Mouse (Mus musculus) forebrain, postnatal 0 days (tissue): ENCODE measurements at regions not wholly inside any gene's neighbourhood (a gene's known extent, or its start where the extent isn't known, plus 50 kb on each side); places are given as distances from the start of the nearest gene placed in this dataset.
A peak's percentile ranks its signal among the peaks of the same experiment; 100 is the strongest.

Experiments used
- ATAC-seq: fragments of 200-750 bp; cut with Nextera tagmentation; 2 replicates; pipeline ENCODE4 v1.8.0; 2017; ENCODE audit warnings: mild to moderate bottlenecking, moderate library complexity
- DNase-seq: peaks from one replicate; pipeline ENCODE4 v3.0.0-alpha.2; 2015
- H3K27ac ChIP-seq: fragments of 300-500 bp; sonication (generic); 2 replicates; pipeline ENCODE4 v1.5.1; 2014; ENCODE audit warnings: low read depth, mild to moderate bottlenecking, antibody characterized with exemption, low read length, moderate library complexity, mixed read lengths
- H3K27me3 ChIP-seq: fragments of 300-500 bp; sonication (generic); 2 replicates; pipeline ENCODE4 v1.6.1; 2014; ENCODE audit warnings: mild to moderate bottlenecking, low read length, mixed read lengths; ENCODE audit not compliant: insufficient read depth
- H3K36me3 ChIP-seq: fragments of 300-500 bp; sonication (generic); 2 replicates; pipeline ENCODE4 v1.6.1; 2014; ENCODE audit warnings: mild to moderate bottlenecking, moderate library complexity; ENCODE audit not compliant: insufficient read depth
- H3K4me1 ChIP-seq: fragments of 300-500 bp; sonication (generic); 2 replicates; pipeline ENCODE4 v1.6.1; 2014; ENCODE audit warnings: antibody characterized with exemption; ENCODE audit not compliant: insufficient read depth
- H3K4me2 ChIP-seq: fragments of 300-500 bp; sonication (generic); 2 replicates; pipeline ENCODE4 v1.6.1; 2014; ENCODE audit warnings: low read depth, mild to moderate bottlenecking, moderate library complexity
- H3K4me3 ChIP-seq: fragments of 300-500 bp; sonication (generic); 2 replicates; pipeline ENCODE4 v1.5.1; 2014; ENCODE audit warnings: low read depth, low read length, mixed read lengths
- H3K9ac ChIP-seq: fragments of 300-500 bp; sonication (generic); 2 replicates; pipeline ENCODE4 v1.6.1; 2014; ENCODE audit warnings: mild to moderate bottlenecking
- H3K9me3 ChIP-seq: fragments of 300-500 bp; sonication (generic); 2 replicates; pipeline ENCODE4 v1.6.1; 2016; ENCODE audit warnings: low read length
- CTCF ChIP-seq: sonication (generic); IDR thresholded peaks from 2 replicates; pipeline ENCODE4 v1.5.1; 2016; ENCODE audit warnings: antibody characterized with exemption, control low read depth, low read depth
- WGBS: fragments of 180-500 bp; shearing (Covaris S2); extraction: QIAGEN DNeasy Blood & Tissue Kit; methylation state at CpG from one replicate; pipeline ENCODE4 v1.1.7; 2014; 5-methylcytosine and 5-hydroxymethylcytosine counted together

GRCm38 (mm10) chr15:56007376-56007775 lies 1470.0 kb downstream of the Slc22a22 start:
- TF ChIP-seq CTCF: no peak
- Histone ChIP-seq H3K4me3 (no peak overlapping the region), H3K27ac (no peak overlapping the region), H3K9ac (no peak overlapping the region), H3K4me1 (no peaks in the 10 kb centered on the region), H3K27me3 (no peaks in the 10 kb centered on the region), H3K9me3 (no peaks in the 10 kb centered on the region), H3K36me3 (no peaks in the 10 kb centered on the region), H3K4me2 (no peak overlapping the region)
- DNase-seq (no peak), ATAC-seq (no peak)
- 42% methylated on average over 3 of the region's 3 CpGs for WGBS

DNA sequence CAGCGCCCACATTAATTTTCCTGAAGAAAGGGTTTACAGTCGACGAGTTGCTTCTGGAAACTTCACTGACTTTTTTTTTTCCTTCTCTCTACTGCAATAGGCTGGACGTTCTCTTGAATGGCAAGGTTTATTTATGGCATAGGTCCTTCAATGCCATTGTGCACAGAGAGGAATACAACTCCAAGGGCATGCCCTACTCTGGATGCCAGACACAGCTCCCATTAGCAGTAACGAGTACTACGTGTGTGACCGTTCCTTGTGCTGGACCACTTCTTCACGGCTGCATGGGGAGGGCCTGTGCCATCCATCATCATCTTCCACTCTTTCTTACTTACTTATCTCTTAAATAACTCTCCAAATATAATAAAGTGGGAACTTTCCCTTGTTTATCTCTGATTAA lies 1472.1 kb downstream of the Slc22a22 start:
- H3K27me3 ChIP-seq: no peaks in the 10 kb centered on the region
- H3K9me3 ChIP-seq: no peaks in the 10 kb centered on the region
- ATAC-seq (no peak), DNase-seq (no peak)
- no peak for TF ChIP-seq CTCF
- no peaks in the 10 kb centered on the region for H3K36me3 ChIP-seq
- H3K9ac ChIP-seq: no peak overlapping the region
- H3K4me1 ChIP-seq: no peaks in the 10 kb centered on the region
- 68% methylated on average over 8 of the region's 8 CpGs for WGBS
- no peak overlapping the region for H3K27ac ChIP-seq
- H3K4me3 ChIP-seq: no peak overlapping the region
- H3K4me2 ChIP-seq: no peak overlapping the region

GRCm38 (mm10) chr15:56003921-56004320 lies 1473.5 kb downstream of the Slc22a22 start:
- Histone ChIP-seq H3K27ac (no peak overlapping the region), H3K9ac (no peak overlapping the region), H3K36me3 (no peaks in the 10 kb centered on the region), H3K4me1 (no peaks in the 10 kb centered on the region), H3K4me2 (no peak overlapping the region), H3K9me3 (no peaks in the 10 kb centered on the region), H3K27me3 (no peaks in the 10 kb centered on the region), H3K4me3 (no peak overlapping the region)
- DNase-seq: no peak
- ATAC-seq: no peak
- 88% methylated on average over 3 of the region's 3 CpGs for WGBS
- TF ChIP-seq CTCF: no peak

- DNase-seq (no peak), ATAC-seq (no peak)
- TF ChIP-seq CTCF: no peak
- Histone ChIP-seq H3K27me3 (no peaks in the 10 kb centered on the region), H3K4me1 (no peaks in the 10 kb centered on the region), H3K36me3 (no peaks in the 10 kb centered on the region), H3K4me3 (no peak overlapping the region), H3K27ac (no peak overlapping the region), H3K9me3 (no peaks in the 10 kb centered on the region), H3K4me2 (no peak overlapping the region), H3K9ac (no peak overlapping the region)
- 86% methylated on average over 4 of the region's 4 CpGs for WGBS
Measured at GRCm38 (mm10) chr15:55999605-56000004, 1477.8 kb downstream of the Slc22a22 start.

DNA sequence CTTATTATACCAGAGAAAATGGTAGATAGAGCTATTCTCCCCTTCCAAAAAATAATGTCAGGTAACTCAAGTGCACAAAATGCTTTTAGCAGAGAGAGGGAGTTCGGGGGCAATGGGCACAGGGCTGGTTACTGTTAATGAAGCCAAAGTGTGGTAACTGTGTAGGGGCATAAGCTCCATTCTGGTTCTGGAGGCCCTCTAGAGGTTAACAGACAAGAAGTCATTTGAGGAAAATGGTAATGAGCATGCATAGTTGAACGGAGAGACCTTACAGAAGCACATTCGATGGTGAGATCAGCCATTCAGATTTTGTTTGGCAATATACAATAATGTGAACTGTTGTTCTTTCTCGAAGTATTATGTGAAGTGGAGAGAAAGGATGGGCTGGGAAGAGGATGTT lies 1479.4 kb downstream of the Slc22a22 start:
- no peak for ATAC-seq
- Histone ChIP-seq H3K9ac (no peak overlapping the region), H3K27me3 (no peaks in the 10 kb centered on the region), H3K4me3 (no peak overlapping the region), H3K4me2 (no peak overlapping the region), H3K27ac (no peak overlapping the region), H3K4me1 (no peaks in the 10 kb centered on the region), H3K36me3 (no peaks in the 10 kb centered on the region), H3K9me3 (no peaks in the 10 kb centered on the region)
- no peak for TF ChIP-seq CTCF
- 85% methylated on average over 4 of the region's 4 CpGs for WGBS
- no peak for DNase-seq

GRCm38 (mm10) chr15:55994680-55995079 lies 1482.7 kb downstream of the Slc22a22 start:
- TF ChIP-seq CTCF: no peak
- no peaks in the 10 kb centered on the region for H3K4me1 ChIP-seq
- H3K4me3 ChIP-seq: no peak overlapping the region
- no peak overlapping the region for H3K4me2 ChIP-seq
- H3K9ac ChIP-seq: no peak overlapping the region
- no peak overlapping the region for H3K27ac ChIP-seq
- no peaks in the 10 kb centered on the region for H3K9me3 ChIP-seq
- no peaks in the 10 kb centered on the region for H3K36me3 ChIP-seq
- no peak for ATAC-seq
- H3K27me3 ChIP-seq: no peaks in the 10 kb centered on the region
- DNase-seq: no peak
- 85% methylated on average over 3 of the region's 3 CpGs for WGBS

- ATAC-seq (no peak), DNase-seq (no peak)
- Histone ChIP-seq H3K27me3 (no peaks in the 10 kb centered on the region), H3K4me3 (no peak overlapping the region), H3K9me3 (no peaks in the 10 kb centered on the region), H3K4me1 (no peaks in the 10 kb centered on the region), H3K36me3 (no peaks in the 10 kb centered on the region), H3K4me2 (no peak overlapping the region), H3K9ac (no peak overlapping the region), H3K27ac (no peak overlapping the region)
- WGBS: 73% methylated on average over 14 of the region's 14 CpGs
- TF ChIP-seq CTCF: no peak
Measured at GRCm38 (mm10) chr15:55975843-55976242, 1501.6 kb downstream of the Slc22a22 start.

- Histone ChIP-seq H3K4me3 (no peak overlapping the region), H3K36me3 (no peaks in the 10 kb centered on the region), H3K4me2 (no peak overlapping the region), H3K27ac (no peak overlapping the region), H3K27me3 (no peaks in the 10 kb centered on the region), H3K4me1 (no peaks in the 10 kb centered on the region), H3K9me3 (no peaks in the 10 kb centered on the region), H3K9ac (no peak overlapping the region)
- no peak for TF ChIP-seq CTCF
- DNase-seq: no peak
- WGBS: 23% methylated on average over 2 of the region's 2 CpGs
- ATAC-seq: peak; percentile 40; the same call in 1 of the 2 replicates
Measured at GRCm38 (mm10) chr15:55966780-55967179, 1510.6 kb downstream of the Slc22a22 start.
